Mouse (Mus musculus): ENCODE results near the gene Pde1b. TPM values are rescaled to one million over a fixed set of nuclear protein-coding genes. Genes with fewer than 3 reads are reported as not detected.
A peak's percentile ranks its signal among the peaks of the same experiment; 100 is the strongest.

The Pde1b gene
- polyA plus RNA-seq, 2 experiments = 0.11 to 1.0 TPM

- Histone ChIP-seq H3K4me3 (ENCODE audit: insufficient read depth in 1 of 2, low read depth in 2 of 2, low read length in 2 of 2) (no peak overlapping the region), H3K9me3 (ENCODE audit: control insufficient read depth, low read length) (no peaks in the 10 kb centered on the region), H3K27ac (no peak overlapping the region), H3K9ac (replicated peaks) (no peak overlapping the region), H3K4me2 (ENCODE audit: low read depth) (no peak overlapping the region), H3K27me3 (ENCODE audit: control insufficient read depth, insufficient read depth, low read length) (peaks cover 25% of the 10 kb centered on the region), H3K4me1 (replicated peaks; ENCODE audit: control insufficient read depth in 2 of 2, insufficient read depth in 2 of 2, low read length in 1 of 2) (no peaks in the 10 kb centered on the region), H3K36me3 (replicated peaks; ENCODE audit: control insufficient read depth, insufficient read depth, low read depth) (no peaks in the 10 kb centered on the region)
- DNase-seq (ENCODE audit: low read depth in 3 of 3, low spot score in 3 of 3) (no peak), ATAC-seq (ENCODE audit: insufficient read depth) (no peak)
- no peak for TF ChIP-seq EP300 (IDR thresholded peaks at IDR 0.05; ENCODE audit: low read depth)
- 24% methylated on average over 1 of the region's 1 CpGs for WGBS (ENCODE audit: insufficient replicate concordance)
These were observed 33.0 kb downstream of the Pde1b start for GRCm38 (mm10) chr15:103535786-103536185.

- Histone ChIP-seq H3K4me2 (ENCODE audit: low read depth) (no peak overlapping the region), H3K27ac (no peak overlapping the region), H3K4me1 (replicated peaks; ENCODE audit: control insufficient read depth in 2 of 2, insufficient read depth in 2 of 2, low read length in 1 of 2) (no peaks in the 10 kb centered on the region), H3K4me3 (ENCODE audit: insufficient read depth in 1 of 2, low read depth in 2 of 2, low read length in 2 of 2) (no peak overlapping the region), H3K27me3 (ENCODE audit: control insufficient read depth, insufficient read depth, low read length) (peaks cover 25% of the 10 kb centered on the region), H3K9ac (replicated peaks) (no peak overlapping the region), H3K36me3 (replicated peaks; ENCODE audit: control insufficient read depth, insufficient read depth, low read depth) (no peaks in the 10 kb centered on the region), H3K9me3 (ENCODE audit: control insufficient read depth, low read length) (no peaks in the 10 kb centered on the region)
- no peak for TF ChIP-seq EP300 (IDR thresholded peaks at IDR 0.05; ENCODE audit: low read depth)
- no peak for TF ChIP-seq CTCF (IDR thresholded peaks at IDR 0.05; ENCODE audit: low read depth)
- 20% methylated on average over 2 of the region's 2 CpGs for WGBS (ENCODE audit: insufficient replicate concordance)
- DNase-seq (ENCODE audit: low read depth in 3 of 3, low spot score in 3 of 3) (no peak), ATAC-seq (ENCODE audit: insufficient read depth) (no peak)
These were observed 33.6 kb downstream of the Pde1b start for GRCm38 (mm10) chr15:103536456-103536855.

DNA sequence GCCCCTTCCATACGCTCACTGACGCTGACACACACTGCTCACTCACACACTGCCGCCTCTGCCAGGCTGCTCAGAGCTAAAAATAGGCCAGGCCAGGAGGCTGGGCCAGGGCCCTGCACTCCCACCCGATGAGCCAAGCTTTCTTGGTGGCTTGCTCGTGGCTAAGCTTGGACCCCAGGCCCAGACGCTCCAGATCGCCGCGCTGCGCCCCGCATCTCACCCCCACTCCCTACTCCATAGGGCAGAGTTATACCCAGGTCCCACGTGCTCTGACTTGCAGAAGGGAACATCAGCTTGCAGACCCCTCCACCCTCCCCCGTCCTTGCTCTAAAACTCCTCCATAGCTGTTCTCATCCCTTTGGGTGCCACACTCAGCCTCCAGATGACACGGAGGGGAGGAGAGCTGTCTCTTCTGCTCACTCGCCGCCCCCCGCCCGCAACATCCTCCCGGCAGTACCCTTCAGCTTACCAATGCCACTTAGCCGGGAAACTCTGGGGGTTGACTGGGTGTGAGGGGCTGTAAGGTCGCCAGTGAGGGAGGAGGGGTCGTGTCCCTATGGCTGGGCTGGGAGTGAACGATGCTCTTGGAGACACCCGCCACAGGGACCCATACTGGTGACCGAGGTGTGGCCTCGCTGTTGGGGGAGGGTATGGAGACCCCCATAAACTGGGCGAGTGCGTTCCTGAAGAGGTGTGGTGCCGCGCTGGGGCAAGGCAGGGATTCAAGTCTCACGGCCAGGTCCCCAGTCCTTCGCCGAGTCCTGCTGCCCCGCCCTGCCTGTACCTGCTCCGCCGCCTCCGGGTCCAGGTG is 34.4 kb downstream of the Pde1b start:
- 2% methylated on average over 37 of the region's 37 CpGs for WGBS (ENCODE audit: insufficient replicate concordance)
- Histone ChIP-seq H3K4me3 (ENCODE audit: insufficient read depth in 1 of 2, low read depth in 2 of 2, low read length in 2 of 2) (peak overlapping the region; percentile 20 to 26; a peak in 3 of 4 replicates), H3K9ac (replicated peaks) (no peak overlapping the region), H3K27ac (no peak overlapping the region), H3K9me3 (ENCODE audit: control insufficient read depth, low read length) (no peaks in the 10 kb centered on the region), H3K27me3 (ENCODE audit: control insufficient read depth, insufficient read depth, low read length) (peaks cover 25% of the 10 kb centered on the region), H3K4me1 (replicated peaks; ENCODE audit: control insufficient read depth in 2 of 2, insufficient read depth in 2 of 2, low read length in 1 of 2) (no peaks in the 10 kb centered on the region), H3K4me2 (ENCODE audit: low read depth) (peak overlapping the region; percentile 45), H3K36me3 (replicated peaks; ENCODE audit: control insufficient read depth, insufficient read depth, low read depth) (no peaks in the 10 kb centered on the region)
- DNase-seq (ENCODE audit: low read depth in 3 of 3, low spot score in 3 of 3) = no peak
- ATAC-seq (ENCODE audit: insufficient read depth) = no peak
- TF ChIP-seq CTCF (IDR thresholded peaks at IDR 0.05; ENCODE audit: low read depth) = no peak
- no peak for TF ChIP-seq EP300 (IDR thresholded peaks at IDR 0.05; ENCODE audit: low read depth)

DNA sequence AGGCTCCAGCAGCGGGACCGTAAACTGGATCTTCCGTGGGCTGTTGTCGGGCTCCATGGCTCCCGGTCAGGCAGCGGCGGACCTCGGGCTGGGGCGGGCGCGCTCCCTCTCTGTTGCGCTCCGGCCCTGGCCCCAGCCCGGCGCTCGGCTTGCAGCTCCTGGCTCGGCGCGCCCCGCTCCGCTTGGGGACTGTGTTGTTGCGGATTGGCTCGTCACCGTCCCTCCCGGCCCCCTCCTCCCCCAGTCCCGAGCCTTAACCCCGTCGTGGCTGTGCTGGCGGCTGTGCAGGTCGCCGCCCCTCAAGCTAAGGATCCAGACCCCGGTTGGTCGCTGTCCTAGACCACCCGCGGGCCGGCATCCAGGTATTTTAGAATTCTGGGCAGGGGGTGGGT is 35.0 kb downstream of the Pde1b start, which contains the start of gene Ppp1r1a:
Gene Ppp1r1a (minus strand): TSS at position 182 of the 392 bp plus-strand sequence.
- Histone ChIP-seq H3K9ac (replicated peaks) (no peak within 1 kb of the TSS), H3K27ac (no peak within 1 kb of the TSS), H3K36me3 (replicated peaks; ENCODE audit: control insufficient read depth, insufficient read depth, low read depth) (no peaks in the 10 kb centered on the region), H3K27me3 (ENCODE audit: control insufficient read depth, insufficient read depth, low read length) (peaks cover 25% of the 10 kb centered on the region), H3K4me3 (ENCODE audit: insufficient read depth in 1 of 2, low read depth in 2 of 2, low read length in 2 of 2) (peak within 1 kb of the TSS; percentile 20 to 26; a peak in 3 of 4 replicates), H3K9me3 (ENCODE audit: control insufficient read depth, low read length) (no peaks in the 10 kb centered on the region), H3K4me1 (replicated peaks; ENCODE audit: control insufficient read depth in 2 of 2, insufficient read depth in 2 of 2, low read length in 1 of 2) (no peaks in the 10 kb centered on the region), H3K4me2 (ENCODE audit: low read depth) (peak within 1 kb of the TSS; percentile 45)
- DNase-seq (ENCODE audit: low read depth in 3 of 3, low spot score in 3 of 3) = no peak
- WGBS (ENCODE audit: insufficient replicate concordance) = under 1% methylated on average over 32 of the region's 36 CpGs
- TF ChIP-seq EP300 (IDR thresholded peaks at IDR 0.05; ENCODE audit: low read depth) (no peak), CTCF (IDR thresholded peaks at IDR 0.05; ENCODE audit: low read depth) (no peak)
- ATAC-seq (ENCODE audit: insufficient read depth) = no peak

DNA sequence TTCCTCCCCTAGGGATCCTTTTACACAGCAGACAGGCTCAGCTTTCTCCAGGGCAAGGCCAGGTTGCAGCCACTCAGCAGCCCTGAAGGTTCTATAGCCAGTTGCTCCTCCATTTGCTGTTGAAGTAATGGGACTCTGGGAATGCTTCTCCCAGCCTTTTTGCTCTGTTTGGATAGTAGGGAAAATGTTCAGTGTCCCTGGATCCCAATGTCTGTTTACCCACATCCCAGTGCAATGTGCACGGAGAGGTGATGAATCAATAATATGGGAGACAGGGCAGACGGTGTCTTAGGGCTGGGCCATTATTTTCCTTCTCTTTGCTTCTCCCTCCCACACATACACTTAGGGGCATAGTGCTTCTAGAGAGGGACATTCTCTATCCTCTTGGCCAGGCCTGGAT is 36.4 kb downstream of the Pde1b start:
- no peak overlapping the region for H3K27ac ChIP-seq
- 50% methylated on average over 2 of the region's 2 CpGs for WGBS (ENCODE audit: insufficient replicate concordance)
- H3K4me1 ChIP-seq (replicated peaks; ENCODE audit: control insufficient read depth in 2 of 2, insufficient read depth in 2 of 2, low read length in 1 of 2) = no peaks in the 10 kb centered on the region
- H3K9ac ChIP-seq (replicated peaks) = no peak overlapping the region
- H3K4me2 ChIP-seq (ENCODE audit: low read depth) = no peak overlapping the region
- peaks cover 25% of the 10 kb centered on the region for H3K27me3 ChIP-seq (ENCODE audit: control insufficient read depth, insufficient read depth, low read length)
- ATAC-seq (ENCODE audit: insufficient read depth) (no peak), DNase-seq (ENCODE audit: low read depth in 3 of 3, low spot score in 3 of 3) (no peak)
- H3K36me3 ChIP-seq (replicated peaks; ENCODE audit: control insufficient read depth, insufficient read depth, low read depth) = no peaks in the 10 kb centered on the region
- H3K9me3 ChIP-seq (ENCODE audit: control insufficient read depth, low read length) = no peaks in the 10 kb centered on the region
- H3K4me3 ChIP-seq (ENCODE audit: insufficient read depth in 1 of 2, low read depth in 2 of 2, low read length in 2 of 2) = no peak overlapping the region
- no peak for TF ChIP-seq CTCF (IDR thresholded peaks at IDR 0.05; ENCODE audit: low read depth)
- no peak for TF ChIP-seq EP300 (IDR thresholded peaks at IDR 0.05; ENCODE audit: low read depth)
